Mouse (Mus musculus) CD4-positive, CD25-positive, alpha-beta regulatory T cell, adult 2 months (primary cell): ENCODE measurements around the gene Kmt2c.

Experiments used
- DNase-seq: peaks from one replicate; pipeline ENCODE4 v3.0.0-alpha.2; 2012; ENCODE audit warnings: low read depth, low spot score

The Kmt2c gene

GRCm38 (mm10) chr5:25498346-25498820, at the start of gene Kmt2c:
TSS of gene Kmt2c (minus strand) at chr5:25498783.
- peak; percentile 83 for DNase-seq

- no peak for DNase-seq
Measured at GRCm38 (mm10) chr5:25546912-25547311, 48.3 kb upstream of the Kmt2c start.

GRCm38 (mm10) chr5:25544566-25544965, 46.0 kb upstream of the Kmt2c start:
- DNase-seq, result no peak

DNA sequence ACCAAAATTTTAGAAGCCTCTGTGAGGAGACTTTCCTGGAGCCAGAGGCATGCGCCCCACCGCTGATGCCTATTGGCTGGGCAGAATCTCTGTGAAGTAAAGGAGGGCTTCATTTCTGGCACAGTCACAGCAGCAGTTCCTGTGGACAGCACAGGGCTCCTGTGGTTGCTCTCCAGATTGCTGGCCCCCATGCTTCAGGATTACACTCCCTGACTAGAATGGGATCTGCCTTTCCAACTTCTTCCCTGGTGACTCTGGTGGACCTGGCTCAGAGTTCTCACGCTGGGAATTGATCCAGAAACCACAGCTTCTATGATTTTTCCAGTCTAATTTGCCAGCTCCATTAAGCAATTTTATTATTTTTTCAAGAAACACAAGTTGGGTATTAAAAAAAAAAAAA, 45.5 kb upstream of the Kmt2c start:
- DNase-seq, result no peak

DNA sequence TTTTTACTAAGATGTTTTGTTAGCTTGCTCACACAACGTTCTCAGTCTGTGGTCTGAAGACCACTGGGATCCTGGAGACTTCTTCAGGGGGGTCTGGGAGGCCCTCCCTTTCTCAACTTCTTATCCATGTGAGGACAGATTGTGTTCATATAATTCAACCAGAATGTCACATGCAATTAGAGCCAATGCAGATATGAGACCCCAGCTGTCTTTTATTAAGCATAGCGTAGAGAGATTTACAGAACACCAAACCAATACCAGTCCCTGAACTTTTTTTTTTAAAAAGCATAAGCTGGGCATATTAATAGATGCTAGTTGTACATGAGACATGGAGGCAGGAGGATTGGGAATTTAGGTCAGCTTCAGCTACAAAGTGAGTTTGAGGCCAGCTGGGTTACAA, 43.1 kb upstream of the Kmt2c start:
- no peak for DNase-seq

- no peak for DNase-seq
Measured at GRCm38 (mm10) chr5:25540921-25541320, 42.3 kb upstream of the Kmt2c start.

GRCm38 (mm10) chr5:25540412-25540811, 41.8 kb upstream of the Kmt2c start:
- no peak for DNase-seq

DNA sequence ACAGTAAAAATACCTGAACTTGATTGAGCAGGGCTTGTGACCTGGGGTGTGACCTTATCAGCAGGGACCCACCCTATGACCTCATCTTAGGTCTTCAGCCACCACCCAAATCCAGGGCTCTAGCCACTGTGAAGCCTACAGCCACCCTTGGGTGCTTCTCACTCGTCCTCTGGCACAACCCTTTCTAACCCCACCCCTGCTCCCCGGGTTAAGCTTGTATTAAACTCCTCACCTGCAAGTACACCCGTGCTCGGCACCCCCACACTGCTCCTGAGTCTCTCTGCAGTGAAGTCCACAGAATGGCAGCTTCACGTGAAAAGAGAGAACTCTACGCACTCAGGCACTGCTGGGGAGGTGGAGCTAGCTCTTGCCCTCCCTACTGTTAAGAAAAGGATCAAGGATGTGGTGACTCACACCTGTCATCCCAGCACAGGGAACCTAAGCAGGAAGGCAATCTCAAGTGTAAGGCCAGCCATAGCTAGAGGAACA, 38.4 kb upstream of the Kmt2c start:
- no peak for DNase-seq

GRCm38 (mm10) chr5:25536451-25536850, 37.9 kb upstream of the Kmt2c start:
- DNase-seq, result no peak

DNA sequence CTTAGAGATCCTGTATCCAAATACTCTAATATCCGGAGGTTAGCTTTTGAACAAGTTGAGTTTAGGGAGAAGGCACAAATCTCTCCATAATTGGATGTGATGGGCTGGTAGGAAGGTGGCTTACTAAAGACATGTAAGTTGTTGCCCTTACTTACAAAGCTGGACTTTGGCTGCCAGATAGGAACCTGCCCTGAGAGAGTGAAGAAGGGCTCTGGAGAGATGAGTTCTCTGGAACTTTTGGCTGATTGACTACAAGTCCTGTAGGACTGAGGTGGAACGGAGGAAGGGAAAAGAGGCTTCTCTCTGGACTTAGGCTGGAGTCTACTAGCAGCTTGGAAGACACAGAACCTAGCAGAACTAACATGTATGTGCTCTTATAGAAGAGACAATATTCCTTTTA, 37.0 kb upstream of the Kmt2c start:
- no peak for DNase-seq

- no peak for DNase-seq
Measured at GRCm38 (mm10) chr5:25533298-25533697, 34.7 kb upstream of the Kmt2c start.

GRCm38 (mm10) chr5:25532256-25533147, 33.9 kb upstream of the Kmt2c start:
- DNase-seq, result no peak

DNA sequence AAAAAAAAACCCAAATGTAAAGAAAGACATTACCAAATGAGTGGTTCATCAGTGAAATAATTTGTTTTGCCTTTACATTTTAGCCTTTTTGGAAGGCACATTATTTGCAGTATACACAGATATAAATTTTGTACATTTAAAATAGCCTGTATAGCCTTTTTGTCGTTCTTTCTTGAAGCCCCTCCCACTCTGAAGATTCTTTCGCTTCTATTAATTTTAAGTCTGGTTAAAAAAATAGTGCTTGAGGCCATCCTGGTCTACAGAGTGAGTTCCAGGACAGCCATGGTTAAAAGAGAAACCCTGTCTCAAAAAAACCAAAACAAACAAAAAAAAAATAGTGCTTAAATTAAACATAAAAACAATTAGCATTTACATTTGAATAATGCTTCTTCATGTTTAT, 32.0 kb upstream of the Kmt2c start:
- DNase-seq, result peak; percentile 15

DNA sequence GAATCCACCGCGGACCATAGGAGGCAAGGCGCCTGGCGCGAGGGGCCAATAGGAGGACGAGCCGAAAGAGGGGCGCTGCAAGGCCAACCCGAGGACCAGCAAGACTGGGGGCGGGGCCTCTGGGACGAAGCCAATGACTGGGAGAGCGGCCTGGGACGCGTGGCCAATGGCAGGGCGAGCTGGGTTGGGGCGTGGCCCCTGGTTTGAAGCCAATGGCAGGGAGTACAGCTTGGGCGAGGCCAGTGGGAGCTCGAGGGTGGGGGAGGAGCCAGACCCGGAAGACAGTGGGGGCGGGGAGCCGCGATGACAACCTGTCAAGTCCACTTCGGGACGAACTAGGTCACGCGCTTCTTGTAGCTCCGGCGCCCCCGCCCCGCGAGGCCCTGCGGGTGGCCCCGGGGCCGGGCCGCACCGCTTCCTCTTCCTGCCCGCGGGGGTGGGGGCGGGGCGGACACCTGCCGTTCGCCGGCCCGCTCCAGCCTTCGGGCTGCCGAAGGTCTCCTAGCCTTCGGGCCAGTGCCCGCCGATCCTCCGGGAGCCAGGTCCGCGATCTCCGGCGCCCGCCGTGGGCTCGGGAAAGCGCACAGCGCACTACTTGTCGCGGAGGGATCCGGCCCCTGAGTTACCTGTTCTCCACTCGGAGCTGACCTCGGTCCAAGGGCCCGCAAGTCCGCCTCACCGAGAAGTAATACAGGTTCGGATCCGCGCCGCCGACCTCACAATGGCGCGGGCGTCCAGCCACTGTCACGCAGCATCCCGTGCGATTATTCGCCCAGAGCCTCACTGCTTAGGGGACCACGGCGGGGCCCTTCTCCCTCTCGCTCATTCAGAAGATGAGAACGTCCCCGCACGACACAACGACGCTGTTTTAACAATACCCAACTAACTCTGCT, 31.2 kb upstream of the Kmt2c start:
- peak; percentile 100 for DNase-seq

DNA sequence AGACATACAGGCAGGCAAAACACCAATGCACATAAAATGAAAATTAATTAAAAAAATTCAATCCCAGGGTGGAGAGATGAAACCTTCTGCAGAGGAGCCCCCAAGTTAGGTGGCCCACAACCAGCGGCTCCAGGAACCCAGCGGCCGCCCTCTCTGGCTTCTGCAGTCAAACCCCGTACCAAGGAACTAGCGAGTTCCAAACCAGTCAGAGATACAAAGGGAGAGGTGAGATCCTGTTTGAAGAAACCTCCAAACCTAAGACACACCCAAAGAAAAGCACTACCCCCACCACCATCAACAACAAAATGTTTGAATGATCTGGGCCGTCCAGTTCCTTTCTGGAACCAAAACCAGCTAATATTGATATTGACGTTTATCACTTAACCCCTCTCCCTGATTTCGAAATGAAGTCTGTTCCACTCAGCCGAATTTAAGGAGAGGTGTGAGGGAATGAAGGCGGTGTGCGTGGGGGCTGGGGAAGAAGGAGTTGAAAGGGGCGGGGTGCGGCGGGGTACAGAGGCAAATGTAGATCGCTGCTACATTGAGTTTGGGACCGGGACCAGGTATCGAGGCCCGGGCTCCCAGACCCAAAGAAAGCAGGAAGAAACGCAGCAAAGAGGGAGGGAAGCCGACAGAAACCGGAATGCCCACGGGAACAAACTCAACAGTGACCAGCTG, 30.4 kb upstream of the Kmt2c start:
- DNase-seq, result no peak

DNA sequence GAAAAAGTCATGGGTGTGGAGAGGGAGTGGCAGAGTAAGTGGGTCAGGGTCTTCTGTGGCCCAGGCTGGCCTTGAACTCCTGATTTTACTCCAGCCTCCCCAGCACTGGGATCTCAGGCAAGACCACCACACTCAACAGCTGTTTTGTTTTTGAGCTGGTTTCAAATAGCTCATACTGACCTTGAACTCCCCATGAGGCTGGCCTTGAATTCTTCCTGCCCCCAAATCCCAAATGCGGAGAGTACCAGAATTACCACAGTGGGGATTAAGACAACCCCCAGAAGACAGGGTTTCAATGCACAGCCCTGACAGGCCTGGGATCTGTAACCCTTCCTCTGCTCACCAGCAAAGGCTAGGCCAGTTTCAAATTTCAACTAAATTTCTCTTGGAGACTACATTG, 29.4 kb upstream of the Kmt2c start:
- DNase-seq, result no peak

DNA sequence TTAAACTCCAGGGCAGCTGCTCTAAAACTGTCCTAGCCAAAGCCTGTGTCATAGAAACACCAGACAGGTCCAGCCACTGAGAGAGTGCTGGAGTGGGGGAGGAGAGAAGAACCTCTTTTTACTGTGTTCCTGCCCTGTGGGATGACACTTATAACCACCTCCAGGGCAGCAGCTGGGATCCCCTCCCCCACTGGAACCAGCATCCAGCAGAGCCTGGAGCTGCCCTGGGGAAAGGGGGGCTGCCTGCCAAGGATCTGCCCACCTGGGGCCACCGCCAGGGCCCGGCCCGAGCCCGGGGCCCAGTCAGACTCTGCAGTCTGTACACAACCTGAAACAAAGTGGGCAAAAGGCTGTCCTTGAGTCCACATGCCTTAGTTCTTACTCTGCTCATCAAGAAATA, 28.3 kb upstream of the Kmt2c start:
- DNase-seq, result no peak

- DNase-seq, result no peak
Measured at GRCm38 (mm10) chr5:25526116-25526515, 27.5 kb upstream of the Kmt2c start.

DNA sequence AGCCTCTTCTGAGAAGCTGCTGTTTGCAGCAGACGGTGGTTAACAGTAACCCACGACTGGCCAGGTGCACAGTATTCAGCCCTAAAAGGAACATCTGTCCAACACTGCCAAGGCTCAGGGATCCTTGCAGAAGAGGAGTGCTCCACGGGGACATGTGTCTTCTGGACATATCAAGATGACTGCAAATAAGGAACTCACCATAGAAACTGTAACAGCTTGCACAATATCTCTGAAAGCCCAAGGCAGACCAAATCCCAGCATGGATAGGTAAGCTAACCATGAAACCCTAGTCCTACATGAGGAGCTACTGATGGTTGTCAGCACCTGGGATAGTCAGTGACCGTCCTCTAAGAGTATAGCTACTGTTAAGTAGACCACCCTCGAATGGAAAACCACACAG, 22.9 kb upstream of the Kmt2c start:
- no peak for DNase-seq

DNA sequence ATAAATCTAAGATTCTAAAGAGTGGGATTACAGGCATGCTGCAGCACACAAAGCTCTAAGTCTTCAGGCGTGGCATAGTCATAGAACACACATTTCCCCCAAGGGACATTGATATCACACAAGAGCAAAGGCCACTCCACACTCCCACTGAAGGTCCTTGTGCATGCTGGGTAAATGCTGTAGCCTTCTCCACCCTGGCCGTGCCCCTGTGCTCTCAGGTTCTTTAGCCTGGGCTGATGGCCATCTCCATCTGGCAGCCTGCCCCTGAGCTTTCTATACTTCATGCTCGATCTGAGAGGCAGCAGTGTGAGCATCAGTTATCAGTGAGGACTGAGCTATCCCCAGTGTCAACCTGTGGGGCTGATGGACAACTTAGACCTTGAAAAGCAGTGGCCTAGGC, 21.2 kb upstream of the Kmt2c start:
- DNase-seq, result no peak

GRCm38 (mm10) chr5:25517550-25517949, 19.0 kb upstream of the Kmt2c start:
- no peak for DNase-seq
